Mouse (Mus musculus): ENCODE data around the gene Ndufa7. TPM values are rescaled to one million over a fixed set of nuclear protein-coding genes. Genes with fewer than 3 reads are reported as not detected.
A peak's percentile ranks its signal among the peaks of the same experiment; 100 is the strongest.
"Not testable (repeated sequence)": the region's sequence is repeated elsewhere in the genome, so short reads cannot be mapped to it uniquely, and the experiment has no call there.

The Ndufa7 gene
- total and polyA plus RNA-seq, 2 experiments from 2014 or later, result 258 to 529 TPM

- Histone ChIP-seq H3K27ac (ENCODE audit: low read depth, low read length) (peak overlapping the region; percentile 88), H3K36me3 (ENCODE audit: insufficient read depth) (peaks cover 37% of the 10 kb centered on the region), H3K27me3 (ENCODE audit: insufficient read depth, low read length) (no peaks in the 10 kb centered on the region), H3K4me1 (ENCODE audit: insufficient read depth) (peaks cover 13% of the 10 kb centered on the region; the same call in 1 of the 2 replicates), H3K4me2 (ENCODE audit: low read depth) (peak overlapping the region; percentile 87), H3K9me3 (ENCODE audit: low read length) (no peaks in the 10 kb centered on the region), H3K9ac (peak overlapping the region; percentile 73), H3K4me3 (ENCODE audit: low read depth, low read length) (peak overlapping the region; percentile 44)
- ATAC-seq, result peak; percentile 40
- WGBS, result 18% methylated on average over 33 of the region's 33 CpGs
- DNase-seq, result no peak
- no peak for TF ChIP-seq CTCF (IDR thresholded peaks at IDR 0.05; ENCODE audit: low read depth)
Observed at GRCm38 (mm10) chr17:33817969-33818643, 6.3 kb upstream of the Ndufa7 start.

- 71% methylated on average over 1 of the region's 1 CpGs for WGBS
- TF ChIP-seq CTCF (IDR thresholded peaks at IDR 0.05; ENCODE audit: low read depth), result peak; percentile 35; the same call in 1 of the 2 replicates
- H3K27ac ChIP-seq (ENCODE audit: low read depth, low read length), result no peak overlapping the region
- no peaks in the 10 kb centered on the region for H3K9me3 ChIP-seq (ENCODE audit: low read length)
- no peaks in the 10 kb centered on the region for H3K27me3 ChIP-seq (ENCODE audit: insufficient read depth, low read length)
- H3K9ac ChIP-seq, result no peak overlapping the region
- H3K4me2 ChIP-seq (ENCODE audit: low read depth), result no peak overlapping the region
- H3K4me3 ChIP-seq (ENCODE audit: low read depth, low read length), result no peak overlapping the region
- ATAC-seq (no peak), DNase-seq (peak; percentile 22)
- H3K4me1 ChIP-seq (ENCODE audit: insufficient read depth), result peaks cover 16% of the 10 kb centered on the region
- peaks cover 37% of the 10 kb centered on the region for H3K36me3 ChIP-seq (ENCODE audit: insufficient read depth)
Observed at GRCm38 (mm10) chr17:33822436-33822959, 1.9 kb upstream of the Ndufa7 start.

- ATAC-seq; DNase-seq; H3K9me3 ChIP-seq (ENCODE audit: low read length); H3K27ac ChIP-seq (ENCODE audit: low read depth, low read length); H3K27me3 ChIP-seq (ENCODE audit: insufficient read depth, low read length): not testable (repeated sequence)
- Histone ChIP-seq H3K4me2 (ENCODE audit: low read depth) (peak overlapping the region; percentile 66), H3K4me3 (ENCODE audit: low read depth, low read length) (peak overlapping the region; percentile 82), H3K36me3 (ENCODE audit: insufficient read depth) (peaks cover 37% of the 10 kb centered on the region), H3K9ac (peak overlapping the region; percentile 87), H3K4me1 (ENCODE audit: insufficient read depth) (peaks cover 13% of the 10 kb centered on the region)
- 80% methylated on average over 8 of the region's 8 CpGs for WGBS
Observed at GRCm38 (mm10) chr17:33823171-33823570, 1.2 kb upstream of the Ndufa7 start.

- not testable (repeated sequence) for ATAC-seq; H3K9me3 ChIP-seq (ENCODE audit: low read length); H3K27me3 ChIP-seq (ENCODE audit: insufficient read depth, low read length); DNase-seq
- WGBS, result 10% methylated on average over 6 of the region's 6 CpGs
- H3K4me2 ChIP-seq (ENCODE audit: low read depth), result peak overlapping the region; percentile 66
- H3K36me3 ChIP-seq (ENCODE audit: insufficient read depth), result peaks cover 33% of the 10 kb centered on the region
- peak overlapping the region; percentile 82 for H3K4me3 ChIP-seq (ENCODE audit: low read depth, low read length)
- peaks cover 13% of the 10 kb centered on the region for H3K4me1 ChIP-seq (ENCODE audit: insufficient read depth)
- peak overlapping the region; percentile 92; the same call in 1 of the 2 replicates for H3K27ac ChIP-seq (ENCODE audit: low read depth, low read length)
- peak overlapping the region; percentile 87 for H3K9ac ChIP-seq
Observed at GRCm38 (mm10) chr17:33824997-33825330, 592 bp downstream of the Ndufa7 start.

GRCm38 (mm10) chr17:33825462-33825861, 1.1 kb downstream of the Ndufa7 start:
- TF ChIP-seq CTCF (IDR thresholded peaks at IDR 0.05; ENCODE audit: low read depth), result no peak
- Histone ChIP-seq H3K9me3 (ENCODE audit: low read length) (no peaks in the 10 kb centered on the region), H3K36me3 (ENCODE audit: insufficient read depth) (peaks cover 33% of the 10 kb centered on the region), H3K27ac (ENCODE audit: low read depth, low read length) (no peak overlapping the region), H3K9ac (no peak overlapping the region; the same call in 1 of the 2 replicates), H3K4me2 (ENCODE audit: low read depth) (peak overlapping the region; percentile 66; the same call in 1 of the 2 replicates), H3K4me1 (ENCODE audit: insufficient read depth) (peaks cover 13% of the 10 kb centered on the region), H3K4me3 (ENCODE audit: low read depth, low read length) (no peak overlapping the region), H3K27me3 (ENCODE audit: insufficient read depth, low read length) (no peaks in the 10 kb centered on the region)
- DNase-seq (no peak), ATAC-seq (no peak)
- 81% methylated on average over 8 of the region's 8 CpGs for WGBS

- no peak overlapping the region for H3K4me3 ChIP-seq (ENCODE audit: low read depth, low read length)
- no peak overlapping the region for H3K4me2 ChIP-seq (ENCODE audit: low read depth)
- DNase-seq, result peak; percentile 86
- H3K36me3 ChIP-seq (ENCODE audit: insufficient read depth), result peaks cover 34% of the 10 kb centered on the region
- H3K27ac ChIP-seq (ENCODE audit: low read depth, low read length), result no peak overlapping the region
- TF ChIP-seq CTCF (IDR thresholded peaks at IDR 0.05; ENCODE audit: low read depth), result peak; percentile 89
- WGBS, result 2% methylated on average over 3 of the region's 3 CpGs
- H3K9ac ChIP-seq, result no peak overlapping the region
- H3K9me3 ChIP-seq (ENCODE audit: low read length), result no peaks in the 10 kb centered on the region
- peak; percentile 14; the same call in 1 of the 2 replicates for ATAC-seq
- peaks cover 13% of the 10 kb centered on the region for H3K4me1 ChIP-seq (ENCODE audit: insufficient read depth)
- H3K27me3 ChIP-seq (ENCODE audit: insufficient read depth, low read length), result no peaks in the 10 kb centered on the region
Observed at GRCm38 (mm10) chr17:33826850-33827249, 2.5 kb downstream of the Ndufa7 start.

GRCm38 (mm10) chr17:33828892-33829291, 4.5 kb downstream of the Ndufa7 start:
- TF ChIP-seq CTCF (IDR thresholded peaks at IDR 0.05; ENCODE audit: low read depth), result no peak
- no peak for ATAC-seq
- Histone ChIP-seq H3K9ac (no peak overlapping the region), H3K4me3 (ENCODE audit: low read depth, low read length) (no peak overlapping the region), H3K4me1 (ENCODE audit: insufficient read depth) (peaks cover 3% of the 10 kb centered on the region; the same call in 1 of the 2 replicates), H3K27ac (ENCODE audit: low read depth, low read length) (no peak overlapping the region), H3K4me2 (ENCODE audit: low read depth) (no peak overlapping the region), H3K36me3 (ENCODE audit: insufficient read depth) (peaks cover 38% of the 10 kb centered on the region), H3K9me3 (ENCODE audit: low read length) (no peaks in the 10 kb centered on the region), H3K27me3 (ENCODE audit: insufficient read depth, low read length) (no peaks in the 10 kb centered on the region)
- no peak for DNase-seq
- WGBS, result 30% methylated on average over 2 of the region's 2 CpGs
